Mouse (Mus musculus): ENCODE measurements around the gene Pygo1.

The Pygo1 gene

GRCm38 (mm10) chr9:72936301-72936700, 10.9 kb downstream of the Pygo1 start:
- no peak for DNase-seq (ENCODE audit: low spot score in 2 of 2)

- DNase-seq (ENCODE audit: low spot score in 2 of 2): no peak
These were observed 18.0 kb downstream of the Pygo1 start for GRCm38 (mm10) chr9:72943424-72943823.

GRCm38 (mm10) chr9:72944286-72944685, 18.8 kb downstream of the Pygo1 start:
- no peak for DNase-seq (ENCODE audit: low spot score in 2 of 2)

GRCm38 (mm10) chr9:72947010-72947409, 21.6 kb downstream of the Pygo1 start:
- DNase-seq (ENCODE audit: low spot score in 2 of 2): no peak

- DNase-seq (ENCODE audit: low spot score in 2 of 2): no peak
These were observed 24.1 kb downstream of the Pygo1 start for GRCm38 (mm10) chr9:72949572-72949971.

- DNase-seq (ENCODE audit: low spot score in 2 of 2): peak in 1 of 2 experiments; percentile 20
These were observed 29.3 kb downstream of the Pygo1 start for GRCm38 (mm10) chr9:72954746-72955145.

- DNase-seq (ENCODE audit: low spot score in 2 of 2): peak; percentile 47 to 59
These were observed 30.1 kb downstream of the Pygo1 start for GRCm38 (mm10) chr9:72955546-72955945.

GRCm38 (mm10) chr9:72958521-72959450, 33.3 kb downstream of the Pygo1 start, which contains the start of the genes Dyx1c1 and Gm44503:
Gene Dyx1c1 (plus strand): TSS chr9:72958785.
Gene Gm44503 (plus strand): TSS chr9:72958852.
- DNase-seq (ENCODE audit: low spot score in 2 of 2): peak; percentile 73 to 75

- DNase-seq (ENCODE audit: low spot score in 2 of 2): no peak
These were observed 35.9 kb downstream of the Pygo1 start for GRCm38 (mm10) chr9:72961346-72961745.

- peak; percentile 53 to 61 for DNase-seq (ENCODE audit: low spot score in 2 of 2)
These were observed 36.5 kb downstream of the Pygo1 start for GRCm38 (mm10) chr9:72961959-72962358.

- peak; percentile 41 to 67 for DNase-seq (ENCODE audit: low spot score in 2 of 2)
These were observed 43.1 kb downstream of the Pygo1 start for GRCm38 (mm10) chr9:72968349-72969061.

GRCm38 (mm10) chr9:72969874-72970273, 44.4 kb downstream of the Pygo1 start:
- peak; percentile 7 to 16 for DNase-seq (ENCODE audit: low spot score in 2 of 2)

- DNase-seq (ENCODE audit: low spot score in 2 of 2): no peak
These were observed 47.0 kb downstream of the Pygo1 start for GRCm38 (mm10) chr9:72972435-72972834.

- no peak for DNase-seq (ENCODE audit: low spot score in 2 of 2)
These were observed 47.5 kb downstream of the Pygo1 start for GRCm38 (mm10) chr9:72972984-72973383.

- DNase-seq (ENCODE audit: low spot score in 2 of 2): no peak
These were observed 49.3 kb downstream of the Pygo1 start for GRCm38 (mm10) chr9:72974734-72975133.

GRCm38 (mm10) chr9:72975242-72975641, 49.8 kb downstream of the Pygo1 start:
- DNase-seq (ENCODE audit: low spot score in 2 of 2): no peak

GRCm38 (mm10) chr9:72983066-72983465, 57.6 kb downstream of the Pygo1 start:
- DNase-seq (ENCODE audit: low spot score in 2 of 2): no peak

GRCm38 (mm10) chr9:72985250-72986220, 60.1 kb downstream of the Pygo1 start, which contains the start of the genes Ccpg1os and Ccpg1:
Gene Ccpg1os (minus strand): TSS chr9:72985382.
Gene Ccpg1 (plus strand): TSS chr9:72985429.
- DNase-seq (ENCODE audit: low spot score in 2 of 2): peak; percentile 94 to 97

- DNase-seq (ENCODE audit: low spot score in 2 of 2): no peak
These were observed 62.3 kb downstream of the Pygo1 start for GRCm38 (mm10) chr9:72987703-72988102.

- DNase-seq (ENCODE audit: low spot score in 2 of 2): no peak
These were observed 63.3 kb downstream of the Pygo1 start for GRCm38 (mm10) chr9:72988706-72989105.

- DNase-seq (ENCODE audit: low spot score in 2 of 2): no peak
These were observed 66.0 kb downstream of the Pygo1 start for GRCm38 (mm10) chr9:72991420-72991819.

All from thymus, postnatal 10 days (tissue).